Mouse (Mus musculus): ENCODE measurements around the gene Rcc1l. TPM values are rescaled to one million over a fixed set of nuclear protein-coding genes. Genes with fewer than 3 reads are reported as not detected.

Rcc1l gene
- polyA plus RNA-seq, 1 experiment = 18.4 TPM

DNA sequence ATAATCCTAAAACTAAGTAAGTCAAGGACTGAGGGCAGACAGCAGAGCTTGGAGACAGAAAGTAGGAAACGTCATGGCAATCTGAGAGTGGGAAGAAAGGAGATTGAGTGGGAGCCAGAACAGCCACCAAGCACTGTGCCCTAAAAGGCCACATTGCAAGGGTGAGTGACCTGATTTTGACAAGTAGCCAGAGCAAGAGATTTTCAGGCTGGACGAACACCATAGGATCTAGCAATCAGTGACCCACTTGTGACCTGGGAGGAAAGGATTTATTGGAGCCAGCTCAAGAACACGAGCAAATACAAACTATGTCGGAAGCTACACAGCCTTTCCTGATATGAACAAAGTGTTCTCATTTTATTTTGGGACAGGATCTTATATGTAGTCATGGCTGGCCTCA, 6.2 kb upstream of the Rcc1l start:
- no peak for TF ChIP-seq GATA1 (IDR thresholded peaks at IDR 0.05; ENCODE audit: low read length)

DNA sequence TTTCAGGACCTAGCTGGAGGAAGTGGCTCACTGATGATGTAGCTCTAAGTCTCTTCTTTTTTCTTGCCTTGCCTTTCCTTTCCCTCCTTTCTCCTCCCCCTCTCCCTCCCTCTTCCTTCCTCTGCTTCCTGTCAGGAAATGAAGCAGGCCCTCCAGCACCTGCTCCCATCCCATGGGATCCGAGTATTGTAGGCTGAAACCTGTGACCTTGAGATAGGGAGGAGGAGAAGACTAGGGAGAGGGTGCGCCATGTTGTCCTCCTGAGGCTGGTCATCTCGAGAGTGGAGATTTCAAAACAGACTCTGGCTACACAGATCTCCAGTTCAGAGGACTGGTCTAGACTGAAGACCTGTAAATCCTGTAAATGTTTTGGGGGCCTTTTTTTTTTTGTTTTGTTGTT, 5.6 kb upstream of the Rcc1l start:
- TF ChIP-seq GATA1 (IDR thresholded peaks at IDR 0.05; ENCODE audit: low read length) = no peak

DNA sequence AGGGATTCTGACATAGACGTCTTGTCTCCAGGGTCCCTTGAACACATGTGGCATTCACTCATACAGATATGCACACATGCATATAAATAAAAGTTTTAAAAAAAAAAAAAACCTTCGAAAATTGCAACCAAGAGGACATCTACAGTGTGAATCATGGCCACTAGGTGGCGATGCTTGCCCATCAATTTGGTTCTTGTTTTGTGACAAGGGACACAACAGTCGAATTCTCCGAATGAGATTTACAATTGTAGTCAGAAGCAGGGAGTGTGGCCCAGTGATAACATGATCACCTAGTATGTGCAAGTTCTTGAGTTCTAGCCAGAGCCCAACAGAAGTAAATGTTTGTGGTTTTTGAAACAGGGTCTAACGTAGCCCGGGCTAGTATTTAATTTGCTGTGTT, 3.3 kb upstream of the Rcc1l start:
- no peak for TF ChIP-seq GATA1 (IDR thresholded peaks at IDR 0.05; ENCODE audit: low read length)

DNA sequence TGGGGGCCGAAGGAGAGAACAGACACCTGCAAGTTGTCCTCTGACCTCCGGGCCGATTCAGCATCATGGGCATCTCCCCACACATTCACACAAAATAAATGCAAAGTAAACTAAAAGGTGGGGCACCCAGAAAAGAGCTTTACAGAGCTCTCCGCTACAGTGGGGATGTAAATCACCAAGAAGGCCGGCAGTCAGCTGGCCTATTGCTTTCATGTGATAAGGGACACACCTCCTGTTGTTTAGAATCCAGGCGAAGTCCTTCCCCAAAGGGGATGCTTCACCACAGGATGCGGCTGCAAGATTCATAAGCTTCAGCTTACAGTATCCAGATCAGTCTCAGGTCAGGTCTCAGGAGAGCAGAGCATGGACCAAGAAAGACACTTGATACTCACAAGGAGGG, 2.0 kb upstream of the Rcc1l start:
- TF ChIP-seq GATA1 (IDR thresholded peaks at IDR 0.05; ENCODE audit: low read length) = no peak

DNA sequence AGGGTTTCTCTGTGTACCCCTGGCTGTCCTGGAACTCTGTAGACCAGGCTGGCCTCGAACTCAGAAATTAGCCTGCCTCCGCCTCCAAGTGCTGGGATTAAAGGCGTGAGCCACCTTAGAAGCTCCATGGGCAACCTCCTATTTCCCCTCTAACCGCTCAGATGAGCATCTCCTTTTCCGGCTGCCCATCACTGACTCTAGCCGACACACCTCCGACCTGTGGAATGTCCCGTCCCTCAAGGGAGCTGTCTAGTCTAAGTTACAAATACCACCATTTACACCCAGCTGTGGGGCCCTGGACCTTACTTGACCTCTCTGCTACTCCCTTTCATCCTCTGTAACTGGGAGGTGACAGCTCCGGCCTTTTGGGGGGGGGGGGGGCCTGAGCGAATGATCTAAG, 878 bp downstream of the Rcc1l start:
- TF ChIP-seq GATA1 (IDR thresholded peaks at IDR 0.05; ENCODE audit: low read length) = no peak

DNA sequence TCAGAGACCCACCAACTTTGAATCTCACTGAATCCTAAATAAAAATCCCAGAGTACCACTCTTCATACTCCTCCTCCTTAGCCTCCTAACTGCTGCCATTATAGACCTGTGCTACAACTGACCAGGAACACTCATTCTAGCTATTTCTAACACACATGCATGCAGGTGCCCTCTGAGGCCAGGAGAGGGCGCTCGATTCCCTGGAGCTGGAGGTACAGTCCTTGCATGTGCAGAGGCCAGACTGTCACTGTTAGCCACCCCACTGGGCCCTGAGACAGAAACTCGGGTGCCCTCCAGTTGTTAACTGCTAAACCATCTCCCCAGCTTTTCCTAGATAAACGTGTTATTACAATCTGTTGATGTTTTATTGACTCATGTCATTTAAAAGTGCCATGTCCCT, 3.4 kb downstream of the Rcc1l start:
- no peak for TF ChIP-seq GATA1 (IDR thresholded peaks at IDR 0.05; ENCODE audit: low read length)

DNA sequence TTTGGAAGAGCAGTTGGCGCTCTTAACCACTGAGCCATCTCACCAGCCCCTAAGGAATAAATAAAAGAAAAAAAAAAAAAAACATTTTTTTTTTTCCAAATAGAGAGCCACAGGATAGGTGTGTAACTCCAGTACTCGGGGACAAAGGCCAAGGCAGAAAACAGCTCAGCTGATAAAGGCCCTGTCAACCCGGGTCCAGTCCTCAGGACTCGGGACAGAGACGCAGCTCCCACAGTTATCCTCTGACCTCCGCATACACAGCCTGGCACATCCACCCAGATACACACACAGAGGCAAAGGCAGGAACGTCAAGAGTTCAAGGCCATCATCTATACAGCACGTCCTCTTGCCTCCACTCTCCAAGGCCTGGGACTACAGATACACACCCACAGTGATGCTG, 6.4 kb downstream of the Rcc1l start:
- no peak for TF ChIP-seq GATA1 (IDR thresholded peaks at IDR 0.05; ENCODE audit: low read length)

DNA sequence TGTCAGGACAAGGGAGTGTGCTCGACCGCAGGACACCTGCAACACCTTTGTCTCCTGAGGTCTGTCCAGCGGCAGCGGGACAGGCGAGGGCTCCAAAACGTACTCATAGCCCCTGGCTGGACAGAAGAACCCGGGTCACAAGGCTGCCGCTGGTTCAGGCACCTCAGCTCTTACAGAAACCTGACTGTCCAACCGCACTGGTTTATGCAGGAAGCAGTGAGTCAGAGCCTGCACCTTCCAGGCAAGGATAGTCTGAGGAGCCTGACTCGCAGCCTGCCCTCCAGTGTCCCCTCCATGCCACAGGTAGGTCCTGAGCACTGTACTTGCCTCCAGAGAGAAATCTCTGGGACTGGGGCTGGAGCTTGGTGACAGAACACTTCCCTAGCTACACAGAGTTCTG, 7.3 kb downstream of the Rcc1l start:
- TF ChIP-seq GATA1 (IDR thresholded peaks at IDR 0.05; ENCODE audit: low read length) = no peak

DNA sequence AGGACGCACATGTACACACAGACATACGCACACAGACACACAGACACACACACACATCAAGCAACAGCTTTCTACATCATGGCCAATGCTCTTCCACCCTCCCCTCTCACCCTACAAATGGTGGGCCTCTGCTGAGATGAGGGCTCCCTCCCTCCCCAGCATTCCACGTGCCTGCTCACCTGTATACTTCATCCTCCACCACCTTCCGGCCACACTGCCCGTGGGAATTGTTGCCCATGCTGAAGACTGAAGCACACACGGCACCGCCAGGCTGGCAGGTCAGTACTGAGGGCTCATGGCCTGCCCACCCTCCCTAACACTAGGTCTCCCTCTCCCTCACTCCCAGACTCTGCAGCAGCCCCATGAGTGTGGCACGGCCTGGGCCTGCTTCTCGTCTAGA, 8.5 kb downstream of the Rcc1l start:
- TF ChIP-seq GATA1 (IDR thresholded peaks at IDR 0.05; ENCODE audit: low read length) = no peak

DNA sequence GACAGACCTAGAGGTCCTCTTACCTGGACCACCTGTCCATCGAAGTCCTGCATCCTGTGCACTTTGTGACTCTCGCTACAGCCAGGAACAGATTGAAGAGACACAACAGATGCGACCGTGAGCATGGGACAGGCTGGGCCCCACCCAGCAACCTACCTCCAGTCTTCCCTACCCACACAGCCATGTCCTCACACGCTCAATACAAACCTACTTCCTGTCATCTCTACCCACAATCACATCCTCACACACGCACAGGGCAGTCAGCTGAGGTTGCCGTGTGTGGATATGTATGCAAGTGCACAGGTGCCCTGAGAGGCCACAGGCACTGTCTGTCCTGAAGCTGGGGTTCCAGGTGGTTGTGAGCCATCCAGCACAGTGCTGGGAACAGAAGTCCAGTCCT, 9.9 kb downstream of the Rcc1l start:
- TF ChIP-seq GATA1 (IDR thresholded peaks at IDR 0.05; ENCODE audit: low read length) = no peak

DNA sequence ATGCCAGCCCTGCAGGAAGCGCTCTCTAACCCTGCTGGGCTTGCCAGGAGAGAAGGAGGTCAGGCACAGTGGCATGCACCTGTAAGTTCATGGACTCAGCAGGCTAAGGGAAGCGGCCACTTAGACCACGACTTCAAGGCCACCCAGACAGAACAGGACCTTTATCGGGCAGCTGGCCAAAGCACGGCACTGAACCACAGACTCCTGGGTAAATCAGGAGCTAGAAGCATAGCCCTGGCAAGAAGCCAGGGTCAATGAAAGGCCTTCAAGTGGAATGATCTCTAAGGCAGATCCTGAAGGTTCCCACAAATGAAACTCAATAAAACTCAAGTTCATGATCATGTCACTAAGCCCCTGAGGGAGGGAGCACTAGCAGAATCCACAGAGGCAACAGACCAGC, 11.9 kb downstream of the Rcc1l start:
- no peak for TF ChIP-seq GATA1 (IDR thresholded peaks at IDR 0.05; ENCODE audit: low read length)

DNA sequence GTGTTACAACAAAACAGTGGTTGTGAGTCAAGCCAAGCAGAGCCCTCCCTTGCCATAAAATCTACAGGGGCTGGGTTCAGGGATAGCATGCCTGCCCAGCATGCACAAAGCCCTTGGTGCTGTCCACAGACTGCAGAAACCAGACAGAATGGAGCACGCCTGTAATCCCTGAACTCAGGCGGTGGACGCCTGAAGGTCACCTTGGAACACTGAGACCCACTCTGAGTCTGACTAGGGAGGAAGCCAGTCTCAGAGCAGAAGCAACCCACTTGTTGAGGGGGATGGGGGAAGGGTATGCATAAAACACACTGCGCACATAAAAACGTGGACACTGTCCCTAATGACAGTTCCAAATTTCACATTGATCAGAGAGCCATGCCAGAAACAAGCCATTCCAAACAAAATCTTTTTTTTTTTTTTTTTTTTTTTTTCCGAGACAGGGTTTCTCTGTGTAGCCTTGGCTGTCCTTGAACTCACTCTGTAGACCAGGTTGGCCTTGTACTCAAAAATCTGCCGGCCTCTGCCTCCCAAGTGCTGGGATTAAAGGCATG, 20.6 kb downstream of the Rcc1l start:
- no peak for TF ChIP-seq GATA1 (IDR thresholded peaks at IDR 0.05; ENCODE audit: low read length)

DNA sequence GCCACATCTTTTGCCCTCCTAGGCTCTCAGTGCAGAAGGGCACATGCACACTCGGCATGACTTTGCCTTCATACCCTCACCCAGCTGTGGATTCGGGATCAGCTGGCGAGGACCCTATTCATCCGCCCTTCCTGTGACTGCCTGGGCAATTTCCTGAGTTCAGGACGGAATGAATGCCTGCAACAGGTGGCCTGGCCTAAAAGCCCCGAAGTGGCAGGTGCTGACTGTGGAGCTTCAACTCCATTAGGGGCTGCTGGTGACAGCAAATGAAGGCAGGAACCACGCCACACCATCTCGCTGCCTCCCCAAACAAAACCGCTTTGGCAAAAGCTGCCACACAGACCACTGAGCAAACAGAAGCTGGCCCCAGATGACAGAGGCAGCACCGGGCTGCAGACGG, 24.7 kb downstream of the Rcc1l start:
- no peak for TF ChIP-seq GATA1 (IDR thresholded peaks at IDR 0.05; ENCODE audit: low read length)

DNA sequence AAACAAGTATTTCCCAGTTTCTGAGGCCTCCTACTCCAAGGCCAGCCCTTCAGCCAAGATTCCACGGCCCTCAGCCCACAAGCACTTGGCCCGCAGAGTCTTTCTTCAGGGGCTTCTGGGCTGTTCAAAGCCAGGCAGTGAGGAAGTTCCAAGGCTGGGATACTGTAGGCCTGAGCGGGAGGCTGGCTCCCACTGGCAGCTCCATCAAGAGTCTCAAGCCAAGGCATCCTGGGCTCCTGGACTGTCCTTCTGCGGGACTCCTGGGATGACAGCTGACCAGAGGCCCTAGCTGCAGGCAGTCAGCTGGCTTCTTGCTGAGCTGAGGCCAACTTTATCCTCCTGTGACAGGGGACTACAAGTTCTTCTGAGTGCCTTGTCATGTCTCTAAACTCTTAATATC, 28.4 kb downstream of the Rcc1l start:
- no peak for TF ChIP-seq GATA1 (IDR thresholded peaks at IDR 0.05; ENCODE audit: low read length)

DNA sequence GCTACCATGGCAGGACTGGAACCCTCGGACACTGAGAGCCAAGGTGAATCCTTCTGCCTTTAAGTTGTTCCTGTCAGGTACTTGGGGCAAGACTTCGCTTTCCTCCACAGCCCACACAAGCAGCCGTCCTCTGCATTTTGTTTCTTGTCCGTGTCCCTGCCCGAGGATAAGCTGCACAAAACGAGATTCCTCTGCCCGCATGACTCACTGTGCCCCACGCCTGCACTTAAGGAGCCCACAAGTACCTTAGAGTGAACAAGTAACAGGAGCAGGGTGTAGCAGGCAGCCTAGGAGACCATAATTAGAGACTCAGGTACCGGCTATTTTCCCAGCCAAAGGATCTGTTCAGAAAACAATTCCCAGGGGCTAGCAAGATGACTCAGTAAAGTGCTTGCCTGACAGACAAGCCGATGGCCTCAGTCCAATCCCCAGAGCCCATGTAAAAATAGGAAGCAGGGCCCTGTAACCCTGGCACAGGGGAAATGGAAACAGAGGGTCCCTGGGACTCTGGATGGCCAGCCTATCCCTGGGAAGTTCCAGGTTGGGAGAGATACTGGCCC, 29.3 kb downstream of the Rcc1l start:
- no peak for TF ChIP-seq GATA1 (IDR thresholded peaks at IDR 0.05; ENCODE audit: low read length)

DNA sequence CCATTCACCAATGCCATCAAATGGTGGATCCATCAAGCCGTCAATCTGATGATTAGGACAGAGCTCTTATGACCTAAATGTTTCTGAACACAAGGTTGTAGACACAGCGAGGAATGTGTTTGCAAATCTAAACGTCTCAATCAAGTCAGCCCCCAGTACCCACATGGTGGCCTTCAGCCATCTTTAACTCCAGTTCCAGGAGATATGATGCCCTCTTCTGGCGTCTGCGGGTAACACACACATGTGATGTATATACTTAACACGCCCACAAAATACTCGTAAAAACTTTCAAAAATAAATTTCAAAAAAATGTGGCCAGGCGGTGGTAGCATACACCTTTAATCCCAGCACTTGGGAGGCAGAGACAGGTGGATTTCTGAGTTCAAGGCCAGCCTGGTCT, 31.6 kb downstream of the Rcc1l start:
- TF ChIP-seq GATA1 (IDR thresholded peaks at IDR 0.05; ENCODE audit: low read length) = no peak

DNA sequence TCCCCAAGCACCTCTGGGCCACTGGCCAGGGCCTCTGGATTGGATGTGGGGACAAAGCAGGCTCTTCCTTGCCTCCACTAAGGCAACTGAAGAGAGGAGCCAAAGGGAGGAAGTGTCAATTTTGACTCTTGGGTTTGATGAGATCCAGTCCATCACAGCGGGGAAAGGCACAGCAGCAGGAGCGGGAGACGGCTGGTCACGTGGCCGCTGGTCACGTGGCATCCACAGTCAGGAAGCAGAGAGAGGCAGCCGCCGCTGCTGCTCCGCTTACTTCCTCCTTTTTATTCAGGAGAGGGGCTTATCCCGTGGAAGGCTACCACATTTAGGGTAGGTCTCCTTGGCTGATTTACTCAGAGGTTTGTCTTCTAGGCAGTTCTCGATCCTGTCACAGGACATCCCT, 34.2 kb downstream of the Rcc1l start:
- no peak for TF ChIP-seq GATA1 (IDR thresholded peaks at IDR 0.05; ENCODE audit: low read length)

DNA sequence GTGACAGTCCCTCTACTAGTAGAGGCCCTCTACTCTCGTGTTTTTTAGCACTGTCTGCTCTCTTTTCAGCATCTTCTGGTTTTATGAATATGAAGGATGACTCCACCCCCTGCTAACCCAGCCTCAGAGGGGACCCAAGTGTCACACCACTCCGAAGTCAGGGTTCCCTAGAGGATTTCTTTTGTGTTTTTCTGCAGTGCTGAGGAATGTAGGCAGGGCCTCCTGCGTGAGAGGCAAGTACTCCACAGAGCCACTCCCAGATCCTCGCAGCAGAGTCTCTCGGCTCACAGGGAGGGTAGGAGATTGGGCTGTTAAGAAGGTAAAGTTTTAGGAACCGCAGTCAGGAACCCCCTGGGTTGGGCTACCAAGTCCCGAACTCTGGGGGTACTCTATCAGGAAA, 35.3 kb downstream of the Rcc1l start:
- TF ChIP-seq GATA1 (IDR thresholded peaks at IDR 0.05; ENCODE audit: low read length) = no peak

Measured in G1E-ER4 (cell line).